Mouse (Mus musculus) olfactory bulb, adult 2 months (tissue): ENCODE measurements around the gene Tnk2. TPM values are rescaled to one million over a fixed set of nuclear protein-coding genes. Genes with fewer than 3 reads are reported as not detected.

Source experiments
- H3K27ac ChIP-seq: fragments of 200-500 bp; 2 replicates; pipeline ENCODE4 v1.5.1; 2012; ENCODE audit warnings: low read depth, low read length; ENCODE audit not compliant: insufficient read depth
- H3K4me1 ChIP-seq: fragments of 200-500 bp; 2 replicates; pipeline ENCODE4 v1.6.1; 2012; ENCODE audit warnings: low read length; ENCODE audit not compliant: control insufficient read depth, insufficient read depth
- H3K4me3 ChIP-seq: fragments of 200-500 bp; 2 replicates; pipeline ENCODE4 v1.5.1; 2012; ENCODE audit warnings: mild to moderate bottlenecking, low read depth, low read length, moderate library complexity; ENCODE audit not compliant: insufficient read depth
- CTCF ChIP-seq: fragments of 200-500 bp; IDR thresholded peaks from 2 replicates; pipeline ENCODE4 v1.5.1; 2012; ENCODE audit warnings: low read depth, mild to moderate bottlenecking, low read length, moderate library complexity; ENCODE audit not compliant: insufficient read depth
- POLR2A ChIP-seq: fragments of 200-500 bp; IDR thresholded peaks from 2 replicates; pipeline ENCODE4 v1.6.1; 2012; ENCODE audit warnings: mild to moderate bottlenecking, low read depth, low read length, moderate library complexity; ENCODE audit not compliant: insufficient read depth
- whole genome bisulfite sequencing: fragments of 180-500 bp; shearing (Covaris S2); methylation state at CpG from one replicate; pipeline ENCODE4 v1.1.7; 2018; 5-methylcytosine and 5-hydroxymethylcytosine counted together
- polyA plus RNA-seq: library from polyadenylated mRNA; stranded (reverse); fragments of >200 nt; gene quantifications from 2 replicates; pipeline ENCODE4 v1.2.4, GENCODE M21; 2012; ENCODE audit warnings: low replicate concordance; ENCODE audit not compliant: missing spikeins, insufficient read depth, insufficient read length

The Tnk2 gene
- polyA plus RNA-seq, 1 experiment: not detected

DNA sequence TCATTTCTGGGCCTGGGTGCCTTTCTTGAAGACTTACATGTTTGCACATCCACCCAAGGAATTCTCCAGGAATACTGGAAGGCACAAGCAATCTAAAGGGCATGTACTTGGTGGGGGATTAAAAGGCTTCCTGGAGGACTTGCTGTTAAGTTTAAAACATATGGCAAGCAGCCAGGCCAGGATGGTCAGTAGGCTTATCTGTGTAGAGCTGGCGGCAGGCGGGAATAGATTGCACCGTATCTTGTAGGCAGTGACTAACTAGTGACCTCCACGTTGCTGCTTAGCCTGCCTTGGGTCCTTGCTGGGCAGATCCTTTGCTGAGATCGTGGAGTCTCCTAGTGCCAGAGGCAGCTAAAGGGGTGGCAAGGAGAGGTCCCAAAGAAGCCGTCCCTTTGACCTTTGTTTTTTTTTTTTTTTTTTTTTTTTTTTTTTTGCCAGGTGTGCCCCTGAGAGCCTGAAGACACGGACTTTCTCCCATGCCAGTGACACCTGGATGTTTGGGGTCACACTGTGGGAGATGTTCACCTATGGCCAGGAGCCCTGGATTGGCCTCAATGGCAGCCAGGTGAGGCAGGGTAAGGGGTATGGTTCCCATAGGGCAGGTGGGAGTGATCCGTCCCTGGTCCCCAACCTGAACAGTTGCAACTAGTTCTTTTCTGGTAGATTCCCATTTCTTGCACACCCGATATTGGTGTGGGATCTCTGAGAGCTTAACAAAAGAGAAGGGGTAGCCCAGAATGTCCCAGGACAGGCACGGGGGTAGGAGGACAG lies 26.9 kb downstream of the Tnk2 start:
- Histone ChIP-seq H3K4me1 (peaks cover 20% of the 10 kb centered on the region), H3K27ac (no peak overlapping the region), H3K4me3 (no peak overlapping the region)
- TF ChIP-seq CTCF (no peak), POLR2A (no peak)
- WGBS: 85% methylated on average over 10 of the region's 10 CpGs

DNA sequence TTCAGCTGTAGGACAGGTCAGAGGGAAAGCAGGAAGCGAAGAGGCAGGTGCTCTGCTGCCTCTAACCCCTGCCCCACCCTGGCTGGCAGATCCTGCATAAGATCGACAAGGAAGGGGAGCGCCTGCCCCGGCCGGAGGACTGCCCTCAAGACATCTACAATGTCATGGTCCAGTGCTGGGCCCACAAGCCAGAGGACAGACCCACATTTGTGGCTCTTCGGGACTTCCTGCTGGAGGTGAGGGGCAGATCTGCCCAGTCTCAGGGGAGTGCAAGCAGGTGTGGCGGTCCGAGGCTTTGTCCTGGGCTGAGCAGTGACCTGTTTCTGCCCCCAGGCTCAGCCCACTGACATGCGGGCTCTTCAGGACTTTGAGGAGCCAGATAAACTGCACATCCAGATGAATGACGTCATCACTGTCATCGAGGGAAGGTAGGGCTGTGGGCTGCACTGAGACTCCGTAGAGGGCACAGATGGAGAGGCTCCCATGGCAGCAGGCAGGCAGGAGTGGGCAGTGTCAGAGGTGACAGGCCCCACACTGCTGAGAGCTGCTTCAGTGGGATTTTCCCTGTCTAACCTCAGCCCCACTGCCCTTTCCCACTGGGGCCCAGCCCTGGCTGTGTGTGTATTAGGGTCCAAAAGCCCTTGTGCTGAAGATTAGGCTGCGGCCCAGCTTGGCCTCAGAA lies 27.7 kb downstream of the Tnk2 start:
- no peak overlapping the region for H3K4me3 ChIP-seq
- no peak overlapping the region for H3K27ac ChIP-seq
- H3K4me1 ChIP-seq: peaks cover 17% of the 10 kb centered on the region
- 91% methylated on average over 13 of the region's 13 CpGs for WGBS
- no peak for TF ChIP-seq POLR2A
- no peak for TF ChIP-seq CTCF

DNA sequence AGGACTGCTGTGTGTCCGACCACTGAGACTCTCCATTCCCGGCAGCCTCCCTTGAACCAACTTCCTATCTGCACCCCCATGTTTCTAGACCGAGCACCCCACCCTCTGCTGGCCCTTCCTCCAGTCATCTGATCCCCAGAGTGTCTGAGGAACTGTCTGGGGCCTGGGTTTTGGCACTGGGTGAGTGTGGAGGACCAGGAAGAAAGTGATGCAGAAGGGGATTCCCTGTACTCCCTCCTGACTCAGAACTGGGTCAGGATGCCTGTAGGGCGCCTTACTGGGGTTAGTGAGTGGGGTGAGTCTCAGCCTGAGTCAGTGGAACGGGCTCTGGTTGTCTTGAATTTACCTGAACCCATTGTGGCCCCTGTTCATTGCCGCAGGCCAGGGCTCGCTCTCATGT lies 28.6 kb downstream of the Tnk2 start:
- WGBS: 78% methylated on average over 7 of the region's 7 CpGs
- TF ChIP-seq CTCF: no peak
- Histone ChIP-seq H3K4me3 (no peak overlapping the region), H3K4me1 (peaks cover 23% of the 10 kb centered on the region), H3K27ac (no peak overlapping the region)

DNA sequence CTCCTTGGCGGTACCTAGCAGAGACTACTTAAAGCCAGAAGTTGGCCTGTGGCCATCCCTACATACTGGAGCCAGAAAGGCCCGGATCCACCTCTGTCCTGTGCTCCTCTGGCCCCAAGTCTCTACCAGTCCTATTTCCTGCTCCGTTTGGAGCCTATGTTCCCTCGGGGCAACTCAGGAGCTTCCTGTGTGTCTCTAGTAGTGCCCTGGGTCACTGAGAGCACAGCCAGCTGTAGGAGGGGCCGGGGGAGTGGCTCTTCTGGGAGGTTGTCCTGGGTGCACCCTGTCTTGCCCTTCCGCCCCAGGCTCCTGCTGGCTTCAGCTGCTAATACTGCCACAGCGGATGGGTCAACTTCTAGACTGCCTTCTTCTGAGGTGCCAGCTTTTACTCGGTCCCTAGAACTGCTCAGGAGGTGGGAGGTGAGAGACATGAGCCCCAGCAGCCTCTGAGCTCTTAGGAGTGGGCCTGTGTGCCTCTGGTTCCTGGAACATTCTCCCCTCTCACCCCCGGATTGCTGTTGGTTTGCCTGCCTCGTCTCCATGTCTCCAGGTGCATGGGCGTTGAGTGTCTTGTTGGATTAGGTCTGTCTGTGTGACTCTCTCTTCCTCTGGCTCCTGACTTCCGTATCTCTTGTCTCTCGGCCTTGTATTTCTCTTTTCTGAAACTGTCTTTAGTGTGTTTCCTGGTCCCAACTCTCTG lies 29.3 kb downstream of the Tnk2 start:
- WGBS: 67% methylated on average over 13 of the region's 13 CpGs
- Histone ChIP-seq H3K4me3 (no peak overlapping the region), H3K4me1 (peaks cover 24% of the 10 kb centered on the region; the same call in 1 of the 2 replicates), H3K27ac (no peak overlapping the region)
- TF ChIP-seq POLR2A (no peak), CTCF (no peak)

DNA sequence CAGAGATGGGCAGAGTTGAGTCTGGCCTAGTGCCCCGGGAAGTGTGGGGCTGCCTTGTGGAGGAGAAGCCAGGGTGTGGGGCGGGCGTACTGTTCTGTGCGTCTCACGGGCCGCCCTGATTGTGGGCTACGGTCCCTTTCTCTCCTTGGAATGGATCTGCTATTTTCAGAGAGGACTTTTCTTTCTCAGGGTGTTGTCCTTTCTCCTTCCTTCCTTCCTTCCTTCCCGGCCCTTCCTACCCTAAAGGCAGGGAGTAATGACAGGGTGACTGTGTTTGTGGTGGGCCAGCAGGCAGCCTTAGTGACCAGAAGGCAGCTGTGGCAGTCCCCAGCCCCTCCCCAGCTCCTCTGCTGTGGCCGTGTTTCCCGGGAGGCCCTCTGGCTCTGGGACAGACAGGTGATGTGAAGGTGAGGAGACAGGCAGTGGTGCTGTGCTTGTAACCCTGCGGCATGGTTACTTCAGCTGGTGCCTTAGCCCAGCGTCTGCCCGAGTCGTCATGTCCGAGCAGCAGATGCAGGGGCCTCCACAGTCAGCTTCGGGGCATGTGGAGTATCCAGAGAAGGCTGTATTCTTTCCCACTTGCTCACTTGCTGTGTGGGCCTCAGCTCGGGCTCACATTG lies 30.6 kb downstream of the Tnk2 start:
- WGBS: 85% methylated on average over 17 of the region's 17 CpGs
- TF ChIP-seq CTCF (no peak), POLR2A (no peak)
- no peak overlapping the region for H3K4me3 ChIP-seq
- H3K4me1 ChIP-seq: peaks cover 25% of the 10 kb centered on the region; the same call in 1 of the 2 replicates
- no peak overlapping the region for H3K27ac ChIP-seq

DNA sequence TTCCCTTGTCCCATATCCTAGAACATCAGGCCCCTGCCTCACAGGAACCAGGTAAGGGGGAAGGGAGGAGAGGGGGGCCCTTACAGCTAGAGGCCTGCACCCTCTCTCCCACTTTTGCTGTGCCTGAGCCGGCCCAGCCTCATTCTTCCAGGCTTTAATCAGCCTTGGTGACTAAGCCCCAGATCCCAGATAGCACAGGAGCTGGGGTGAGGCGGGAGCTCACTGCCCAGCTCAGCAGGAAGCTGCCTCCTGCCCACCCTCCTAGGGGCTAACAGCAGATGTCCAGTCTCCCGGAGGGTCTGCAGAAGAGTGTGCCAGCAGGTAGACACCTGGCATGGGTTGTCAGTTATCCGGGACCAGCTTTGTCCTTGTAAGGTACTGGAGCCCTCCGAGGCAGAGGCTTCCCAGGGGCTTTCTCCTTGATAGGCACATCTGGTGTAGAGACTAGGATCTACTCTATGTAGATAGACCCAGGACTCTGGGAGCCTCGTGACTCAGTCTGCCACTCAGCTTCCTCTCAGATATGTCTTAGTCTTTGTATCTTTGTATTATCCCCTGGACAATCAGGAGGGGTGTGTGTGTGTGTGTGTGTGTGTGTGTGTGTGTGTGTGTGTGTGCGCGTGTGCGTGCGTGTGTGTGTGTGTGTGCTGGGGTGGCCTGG lies 33.5 kb downstream of the Tnk2 start:
- Histone ChIP-seq H3K4me1 (peaks cover 25% of the 10 kb centered on the region; the same call in 1 of the 2 replicates), H3K4me3 (no peak overlapping the region), H3K27ac (no peak overlapping the region)
- WGBS: 80% methylated on average over 10 of the region's 10 CpGs
- TF ChIP-seq POLR2A (no peak), CTCF (no peak)

DNA sequence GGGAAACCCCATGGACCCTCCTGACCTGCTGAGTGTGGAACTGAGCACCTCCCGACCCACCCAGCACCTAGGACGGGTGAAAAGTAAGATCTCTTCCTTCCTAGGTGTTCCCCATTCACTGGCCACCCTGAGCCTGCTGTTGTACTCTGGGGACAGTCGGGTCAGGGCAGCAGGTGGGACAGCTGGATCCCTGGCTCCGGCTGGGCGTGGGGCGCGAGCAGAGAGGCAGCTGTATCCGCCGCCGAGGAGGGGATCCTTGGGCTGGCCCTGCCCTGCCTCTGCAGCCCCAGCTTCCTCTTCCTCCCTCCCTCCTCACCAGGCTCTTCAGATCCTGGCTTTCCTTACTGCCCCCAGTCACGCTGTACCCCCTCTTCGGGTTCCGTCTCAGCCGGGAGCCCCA lies 34.2 kb downstream of the Tnk2 start:
- Histone ChIP-seq H3K4me1 (peaks cover 23% of the 10 kb centered on the region; the same call in 1 of the 2 replicates), H3K4me3 (no peak overlapping the region), H3K27ac (no peak overlapping the region)
- TF ChIP-seq POLR2A (no peak), CTCF (no peak)
- 62% methylated on average over 14 of the region's 14 CpGs for WGBS

DNA sequence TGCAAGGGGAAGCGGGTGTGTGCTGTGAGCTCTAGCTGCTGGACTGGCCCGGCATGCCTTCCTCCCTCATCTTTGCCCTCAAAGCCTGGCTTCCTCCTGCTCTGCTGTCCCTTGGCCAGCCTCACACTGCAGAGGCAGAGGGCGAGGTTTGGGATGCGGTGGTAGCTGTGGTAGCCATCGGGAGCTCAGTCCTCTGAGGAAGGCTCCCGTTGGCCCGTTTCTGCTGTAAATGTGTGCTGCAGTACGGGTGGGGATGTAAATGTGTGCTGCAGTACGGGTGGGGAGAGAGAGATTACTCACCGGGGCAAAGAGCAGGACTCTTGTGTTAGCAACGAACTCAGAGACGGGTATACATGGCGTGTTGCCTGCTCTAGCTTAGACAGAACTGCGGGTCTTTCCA lies 35.1 kb downstream of the Tnk2 start:
- no peak overlapping the region for H3K27ac ChIP-seq
- TF ChIP-seq CTCF: no peak
- no peak for TF ChIP-seq POLR2A
- H3K4me1 ChIP-seq: peaks cover 20% of the 10 kb centered on the region; the same call in 1 of the 2 replicates
- no peak overlapping the region for H3K4me3 ChIP-seq
- WGBS: 78% methylated on average over 14 of the region's 14 CpGs

DNA sequence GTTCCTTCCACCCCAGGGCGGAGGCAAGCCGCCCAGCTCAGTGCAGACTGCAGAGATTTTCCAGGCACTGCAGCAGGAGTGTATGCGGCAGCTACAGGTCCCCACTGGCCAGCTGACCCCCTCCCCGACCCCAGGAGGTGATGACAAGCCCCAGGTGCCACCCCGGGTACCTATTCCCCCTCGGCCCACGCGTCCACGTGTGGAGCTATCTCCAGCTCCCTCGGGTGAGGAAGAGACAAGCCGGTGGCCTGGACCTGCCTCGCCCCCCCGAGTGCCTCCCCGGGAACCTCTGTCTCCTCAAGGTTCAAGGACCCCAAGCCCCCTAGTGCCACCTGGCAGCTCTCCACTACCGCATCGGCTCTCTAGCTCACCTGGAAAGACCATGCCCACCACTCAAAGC lies 36.3 kb downstream of the Tnk2 start:
- Histone ChIP-seq H3K4me3 (no peak overlapping the region), H3K4me1 (peaks cover 20% of the 10 kb centered on the region; the same call in 1 of the 2 replicates), H3K27ac (no peak overlapping the region)
- TF ChIP-seq POLR2A (no peak), CTCF (no peak)
- WGBS: 92% methylated on average over 16 of the region's 16 CpGs
